Mouse (Mus musculus): ENCODE data around the gene Slc25a23. TPM values are rescaled to one million over a fixed set of nuclear protein-coding genes. Genes with fewer than 3 reads are reported as not detected.
"Not testable (repeated sequence)": the region's sequence is repeated elsewhere in the genome, so short reads cannot be mapped to it uniquely, and the experiment has no call there.

Gene Slc25a23
- polyA plus RNA-seq, 1 experiment from 2014 or later, result 15.5 TPM

DNA sequence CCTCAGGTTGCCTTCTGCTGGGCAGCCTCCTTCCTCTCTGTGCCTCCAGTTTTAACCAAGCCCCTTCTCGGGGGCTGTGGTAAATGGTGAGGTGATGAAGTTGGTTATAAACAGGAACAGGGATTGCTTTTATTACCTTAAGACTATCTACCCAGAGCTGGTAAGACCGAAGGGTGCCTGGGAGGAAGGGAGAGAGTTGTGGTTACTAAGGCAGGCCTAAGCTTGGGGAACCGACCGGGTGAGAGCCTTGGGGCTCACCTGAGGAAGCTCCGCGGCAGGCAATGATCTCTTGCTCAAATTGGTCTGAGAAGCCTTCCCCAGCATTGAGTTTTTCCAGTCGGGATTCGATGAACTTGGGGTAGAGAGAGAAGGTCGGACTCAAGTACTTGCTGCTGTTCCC is 10.6 kb upstream of the Slc25a23 start:
- no peak overlapping the region for H3K4me2 ChIP-seq
- ATAC-seq (ENCODE audit: insufficient number of reproducible peaks, low FRiP score), result no peak
- WGBS, result 18% methylated on average over 9 of the region's 9 CpGs
- H3K27me3 ChIP-seq (replicated peaks), result peaks cover 71% of the 10 kb centered on the region
- H3K9ac ChIP-seq, result no peak overlapping the region
- no peak overlapping the region for H3K27ac ChIP-seq (ENCODE audit: poor library complexity, severe bottlenecking)
- H3K36me3 ChIP-seq, result no peaks in the 10 kb centered on the region
- H3K4me3 ChIP-seq, result no peak overlapping the region
- H3K4me1 ChIP-seq (replicated peaks), result no peaks in the 10 kb centered on the region
- no peaks in the 10 kb centered on the region for H3K9me3 ChIP-seq (replicated peaks)

DNA sequence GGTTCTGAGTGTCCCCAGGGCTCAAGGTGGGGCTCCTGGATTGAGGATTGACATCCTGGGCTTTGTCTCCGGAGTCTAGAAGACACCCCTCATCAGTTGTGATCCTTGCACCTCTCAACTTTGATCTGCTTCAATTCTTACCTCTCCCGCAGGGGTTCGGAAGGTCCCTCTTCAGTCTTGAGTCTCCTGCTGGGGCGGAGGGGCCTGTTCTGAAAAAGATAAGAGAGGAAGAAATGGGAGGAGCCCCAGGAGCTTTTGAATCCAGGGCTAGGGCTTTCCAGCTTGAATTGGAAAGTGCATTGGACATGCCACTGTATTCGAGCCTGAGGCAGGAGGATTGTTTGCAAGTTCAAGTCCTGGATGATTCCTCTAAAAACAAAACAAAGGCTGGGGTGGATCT is 7.2 kb upstream of the Slc25a23 start:
- ATAC-seq (ENCODE audit: insufficient number of reproducible peaks, low FRiP score), result no peak
- 32% methylated on average over 5 of the region's 5 CpGs for WGBS
- H3K9me3 ChIP-seq (replicated peaks), result no peaks in the 10 kb centered on the region

GRCm38 (mm10) chr17:57063031-57063430 is 3.4 kb upstream of the Slc25a23 start:
- Histone ChIP-seq H3K4me3 (no peak overlapping the region), H3K9me3 (replicated peaks) (no peaks in the 10 kb centered on the region), H3K27me3 (replicated peaks) (peaks cover 66% of the 10 kb centered on the region), H3K9ac (no peak overlapping the region), H3K27ac (ENCODE audit: poor library complexity, severe bottlenecking) (no peak overlapping the region), H3K4me2 (no peak overlapping the region; the same call in 1 of the 2 replicates), H3K36me3 (no peaks in the 10 kb centered on the region), H3K4me1 (replicated peaks) (peaks cover 26% of the 10 kb centered on the region)
- WGBS, result 11% methylated on average over 8 of the region's 8 CpGs
- ATAC-seq (ENCODE audit: insufficient number of reproducible peaks, low FRiP score), result no peak

More for the DNA sequence above, 7.2 kb upstream of the Slc25a23 start:
- Histone ChIP-seq H3K27me3 (replicated peaks) (peaks cover 84% of the 10 kb centered on the region), H3K4me3 (no peak overlapping the region), H3K27ac (ENCODE audit: poor library complexity, severe bottlenecking) (no peak overlapping the region), H3K36me3 (no peaks in the 10 kb centered on the region), H3K9ac (no peak overlapping the region), H3K4me1 (replicated peaks) (peaks cover 8% of the 10 kb centered on the region), H3K4me2 (no peak overlapping the region)

- Histone ChIP-seq H3K4me1 (replicated peaks) (peaks cover 30% of the 10 kb centered on the region), H3K27me3 (replicated peaks) (peaks cover 61% of the 10 kb centered on the region), H3K27ac (ENCODE audit: poor library complexity, severe bottlenecking) (no peak overlapping the region), H3K36me3 (no peaks in the 10 kb centered on the region), H3K9me3 (replicated peaks) (no peaks in the 10 kb centered on the region), H3K4me3 (peak overlapping the region; percentile 42), H3K9ac (peak overlapping the region; percentile 3; the same call in 1 of the 2 replicates), H3K4me2 (peak overlapping the region; percentile 69)
- no peak for ATAC-seq (ENCODE audit: insufficient number of reproducible peaks, low FRiP score)
- WGBS, result 1% methylated on average over 22 of the region's 22 CpGs
These were observed 2.9 kb upstream of the Slc25a23 start for GRCm38 (mm10) chr17:57062548-57062947.

- WGBS, result 2% methylated on average over 37 of the region's 39 CpGs
- Histone ChIP-seq H3K9ac (peak overlapping the region; percentile 3; the same call in 1 of the 2 replicates), H3K4me1 (replicated peaks) (peaks cover 30% of the 10 kb centered on the region), H3K27me3 (replicated peaks) (peaks cover 57% of the 10 kb centered on the region), H3K4me3 (peak overlapping the region; percentile 42), H3K27ac (ENCODE audit: poor library complexity, severe bottlenecking) (no peak overlapping the region), H3K9me3 (replicated peaks) (no peaks in the 10 kb centered on the region), H3K36me3 (0 out of 2 replicates have a peak, but pooled peaks cover 2% of the 10 kb centered on the region), H3K4me2 (peak overlapping the region; percentile 69)
- no peak for ATAC-seq (ENCODE audit: insufficient number of reproducible peaks, low FRiP score)
These were observed 2.4 kb upstream of the Slc25a23 start for GRCm38 (mm10) chr17:57062011-57062521.

DNA sequence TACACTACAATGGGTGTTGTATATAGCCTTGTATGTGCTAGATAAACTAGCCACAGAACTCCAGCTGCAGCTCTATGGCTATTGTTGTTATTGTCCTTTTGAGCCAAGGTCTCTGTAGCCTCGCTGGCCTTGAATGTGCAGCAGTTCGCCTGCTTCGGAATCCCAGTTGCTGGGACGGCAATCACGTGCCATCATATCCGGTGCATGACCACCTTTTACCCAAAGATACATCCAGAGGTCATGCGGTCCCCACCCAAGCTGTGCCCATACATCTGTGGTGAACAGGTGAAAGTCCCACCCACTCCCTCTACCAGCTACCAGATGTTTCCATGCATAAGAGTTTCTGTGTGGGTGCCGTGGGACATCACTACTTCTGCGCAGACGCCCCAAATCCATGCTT is 1.4 kb upstream of the Slc25a23 start:
- ATAC-seq (ENCODE audit: insufficient number of reproducible peaks, low FRiP score), result no peak
- 0 out of 2 replicates have a peak, but pooled peaks cover 2% of the 10 kb centered on the region for H3K36me3 ChIP-seq
- peaks cover 30% of the 10 kb centered on the region for H3K4me1 ChIP-seq (replicated peaks)
- peak overlapping the region; percentile 88 for H3K4me2 ChIP-seq
- H3K4me3 ChIP-seq, result peak overlapping the region; percentile 92; the same call in 1 of the 2 replicates
- H3K9me3 ChIP-seq (replicated peaks), result no peaks in the 10 kb centered on the region
- WGBS, result 31% methylated on average over 10 of the region's 10 CpGs
- H3K9ac ChIP-seq, result no peak overlapping the region
- H3K27me3 ChIP-seq (replicated peaks), result peaks cover 49% of the 10 kb centered on the region
- no peak overlapping the region for H3K27ac ChIP-seq (ENCODE audit: poor library complexity, severe bottlenecking)

DNA sequence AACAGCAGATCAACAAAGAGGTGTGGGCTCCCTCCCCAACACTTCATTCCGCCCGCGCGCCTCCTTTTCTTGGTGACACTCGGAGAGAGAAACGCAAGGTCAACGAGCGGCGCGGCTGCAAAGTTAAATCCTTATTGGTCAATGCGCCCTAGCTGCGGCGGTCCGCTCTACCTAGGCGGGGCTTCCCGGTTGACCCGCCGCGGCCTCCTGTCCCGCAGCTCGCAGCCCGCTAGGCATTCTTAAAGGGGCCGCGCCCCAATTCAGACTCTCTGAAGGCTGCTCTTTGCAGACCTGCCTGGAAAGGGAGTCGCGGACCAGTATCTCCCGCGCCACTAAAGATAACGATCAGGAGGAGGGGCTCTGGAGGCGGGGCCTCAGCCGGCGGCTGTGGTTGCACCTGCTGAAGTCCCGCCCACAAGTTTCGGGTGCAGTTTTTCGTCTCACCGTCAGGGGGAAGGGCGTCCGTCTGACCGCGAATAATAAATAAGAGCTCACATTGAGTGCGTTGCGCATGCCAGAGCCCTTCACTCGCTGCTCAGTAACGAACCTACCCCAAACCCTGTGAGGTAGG is 653 bp upstream of the Slc25a23 start:
- peak; percentile 86 for ATAC-seq (ENCODE audit: insufficient number of reproducible peaks, low FRiP score)
- Histone ChIP-seq H3K4me2 (peak overlapping the region; percentile 88), H3K27ac (ENCODE audit: poor library complexity, severe bottlenecking) (0 out of 2 replicates have a peak overlapping the region, but pooled peaks have one; percentile 14), H3K27me3 (replicated peaks) (peaks cover 42% of the 10 kb centered on the region), H3K9ac (0 out of 2 replicates have a peak overlapping the region, but pooled peaks have one; percentile 90), H3K4me3 (peak overlapping the region; percentile 92), H3K36me3 (peaks cover 8% of the 10 kb centered on the region; the same call in 1 of the 2 replicates), H3K9me3 (replicated peaks) (no peaks in the 10 kb centered on the region), H3K4me1 (replicated peaks) (peaks cover 30% of the 10 kb centered on the region)
- under 1% methylated on average over 44 of the region's 44 CpGs for WGBS

- Histone ChIP-seq H3K36me3 (peaks cover 21% of the 10 kb centered on the region), H3K27ac (ENCODE audit: poor library complexity, severe bottlenecking) (peak within 1 kb of the TSS; percentile 40; the same call in 1 of the 2 replicates), H3K4me2 (peak within 1 kb of the TSS; percentile 88)
These were observed 675 bp downstream of the Slc25a23 start, which contains the start of gene Crb3 for GRCm38 (mm10) chr17:57058891-57059485. Gene Crb3 (plus strand): TSS chr17:57059105.

DNA sequence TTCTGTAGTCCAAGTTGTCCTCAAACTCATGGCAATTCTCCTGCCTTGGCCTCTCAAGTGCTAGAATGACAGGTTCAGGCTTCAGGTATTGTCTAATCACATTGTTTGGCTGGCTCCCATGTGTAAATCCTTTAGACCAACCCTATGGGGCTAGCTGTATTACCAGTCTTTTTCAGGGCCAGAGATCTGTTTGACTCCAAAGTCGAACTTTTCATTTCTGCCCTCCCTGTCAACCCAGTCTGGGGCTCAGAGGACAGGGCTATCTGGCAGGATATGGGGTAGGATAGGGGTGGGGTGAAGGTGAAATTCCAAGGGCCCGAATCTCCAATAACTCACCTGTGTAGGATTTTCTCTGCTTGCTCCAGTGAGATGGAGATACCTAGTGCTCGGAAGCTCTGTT is 3.4 kb downstream of the Slc25a23 start:
- WGBS, result 79% methylated on average over 3 of the region's 3 CpGs
- Histone ChIP-seq H3K36me3 (peaks cover 47% of the 10 kb centered on the region), H3K27ac (ENCODE audit: poor library complexity, severe bottlenecking) (no peak overlapping the region)

More at GRCm38 (mm10) chr17:57058891-57059485, 675 bp downstream of the Slc25a23 start, which contains the start of gene Crb3:
- 8% methylated on average over 5 of the region's 22 CpGs for WGBS
- peak within 1 kb of the TSS; percentile 90 for H3K9ac ChIP-seq
- no peaks in the 10 kb centered on the region for H3K9me3 ChIP-seq (replicated peaks)
- peaks cover 30% of the 10 kb centered on the region for H3K4me1 ChIP-seq (replicated peaks)
- ATAC-seq (ENCODE audit: insufficient number of reproducible peaks, low FRiP score), result peak; percentile 3; the same call in 1 of the 2 replicates
- H3K27me3 ChIP-seq (replicated peaks), result peaks cover 29% of the 10 kb centered on the region
- peak within 1 kb of the TSS; percentile 92 for H3K4me3 ChIP-seq

GRCm38 (mm10) chr17:57051679-57052078 is 8.0 kb downstream of the Slc25a23 start:
- not testable (repeated sequence) for ATAC-seq (ENCODE audit: insufficient number of reproducible peaks, low FRiP score); H3K4me3 ChIP-seq; H3K4me1 ChIP-seq (replicated peaks); H3K9me3 ChIP-seq (replicated peaks); H3K4me2 ChIP-seq; H3K27me3 ChIP-seq (replicated peaks); H3K9ac ChIP-seq; H3K27ac ChIP-seq (ENCODE audit: poor library complexity, severe bottlenecking)
- WGBS, result 74% methylated on average over 4 of the region's 4 CpGs
- peaks cover 68% of the 10 kb centered on the region for H3K36me3 ChIP-seq

More for the DNA sequence above, 3.4 kb downstream of the Slc25a23 start:
- H3K4me3 ChIP-seq, result no peak overlapping the region
- H3K4me2 ChIP-seq, result no peak overlapping the region
- peaks cover 19% of the 10 kb centered on the region for H3K4me1 ChIP-seq (replicated peaks)
- peaks cover 5% of the 10 kb centered on the region for H3K27me3 ChIP-seq (replicated peaks)
- H3K9ac ChIP-seq, result no peak overlapping the region
- no peaks in the 10 kb centered on the region for H3K9me3 ChIP-seq (replicated peaks)
- no peak for ATAC-seq (ENCODE audit: insufficient number of reproducible peaks, low FRiP score)

- WGBS, result 92% methylated on average over 3 of the region's 3 CpGs
These were observed 10.8 kb downstream of the Slc25a23 start for GRCm38 (mm10) chr17:57048816-57049215.

More at GRCm38 (mm10) chr17:57048816-57049215, 10.8 kb downstream of the Slc25a23 start:
- peaks cover 58% of the 10 kb centered on the region for H3K36me3 ChIP-seq
- H3K4me1 ChIP-seq (replicated peaks), result no peaks in the 10 kb centered on the region
- ATAC-seq (ENCODE audit: insufficient number of reproducible peaks, low FRiP score), result no peak
- no peaks in the 10 kb centered on the region for H3K27me3 ChIP-seq (replicated peaks)
- no peak overlapping the region for H3K9ac ChIP-seq
- no peaks in the 10 kb centered on the region for H3K9me3 ChIP-seq (replicated peaks)
- no peak overlapping the region for H3K27ac ChIP-seq (ENCODE audit: poor library complexity, severe bottlenecking)
- no peak overlapping the region for H3K4me3 ChIP-seq
- H3K4me2 ChIP-seq, result no peak overlapping the region

All from heart, embryonic 12.5 days (tissue).